ENCODE assay signal across 8 mouse cellular contexts in the genomic region with DNA sequence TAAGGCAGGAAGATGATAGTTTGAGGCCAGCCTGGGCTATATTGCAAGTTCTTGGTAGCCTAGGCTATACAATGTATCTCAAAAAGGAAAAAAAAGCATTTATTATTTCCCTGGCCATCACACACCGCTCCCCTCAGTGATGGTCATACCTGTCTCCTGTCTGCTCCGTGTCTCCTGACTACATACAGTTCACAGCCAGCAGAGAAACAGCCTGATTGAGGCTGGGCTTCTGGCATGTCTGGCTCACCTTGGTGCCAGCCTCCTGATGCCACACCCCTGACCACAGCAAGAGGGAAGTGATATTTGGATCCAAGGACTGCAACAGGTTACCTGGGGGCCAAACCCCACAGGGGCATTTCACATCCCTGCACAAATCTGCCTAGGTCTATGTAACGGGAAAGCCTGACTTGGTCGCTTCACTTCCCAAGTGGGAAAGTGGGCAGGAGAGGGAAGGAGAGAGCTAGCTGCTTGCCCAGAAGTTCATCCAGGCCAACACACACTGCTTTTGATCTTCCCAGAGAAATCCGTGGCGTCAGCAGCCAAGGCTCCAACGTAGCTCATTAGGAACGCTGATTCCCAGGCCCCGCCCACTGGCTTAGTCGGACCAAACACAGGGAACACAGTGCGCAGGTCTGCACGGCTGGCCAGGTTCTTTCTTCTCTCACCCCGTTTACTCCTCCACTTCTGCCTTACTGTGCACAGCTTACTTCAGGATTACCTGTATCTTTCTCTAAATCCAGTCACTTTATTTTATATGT. TPM values are rescaled to one million over a fixed set of nuclear protein-coding genes. Genes with fewer than 3 reads are reported as not detected.
DNase-seq lines count a peak whose midpoint lies in the region; ATAC-seq and TF ChIP-seq lines count a peak whose summit lies in the region.

No protein-coding gene starts in this region.

- intact Hi-C loops in gastrocnemius, adult 2 months (cut with DNase I) = no loop called here
- intact Hi-C loops in gastrocnemius, postnatal 36 days (cut with DNase I) = no loop called here

- no peaks in the 10 kb centered on the region for H3K27me3 ChIP-seq in kidney, embryonic 16.5 days (ENCODE audit: insufficient read depth, low read length)
- H3K27me3 ChIP-seq in stomach, embryonic 14.5 days (ENCODE audit: control insufficient read depth, insufficient read depth, low read length) = no peaks in the 10 kb centered on the region

- ATAC-seq in kidney, embryonic 16.5 days (ENCODE audit: low FRiP score, low TSS enrichment) = peak; percentile 67; the same call in 1 of the 2 replicates
- ATAC-seq in stomach, embryonic 14.5 days (ENCODE audit: insufficient number of reproducible peaks, insufficient read depth, low FRiP score, low read depth) = peak; percentile 80

- H3K4me1 ChIP-seq in kidney, embryonic 16.5 days (ENCODE audit: insufficient read depth, low read length) = peaks cover 20% of the 10 kb centered on the region
- peaks cover 24% of the 10 kb centered on the region; the same call in 1 of the 2 replicates for H3K4me1 ChIP-seq in stomach, embryonic 14.5 days (ENCODE audit: control insufficient read depth, insufficient read depth, low read length)

- TF ChIP-seq CTCF in gastrocnemius, adult 2 months (IDR thresholded peaks at IDR 0.05) = no peak

- H3K36me3 ChIP-seq in kidney, embryonic 16.5 days (ENCODE audit: insufficient read depth, low read length) = no peaks in the 10 kb centered on the region
- no peaks in the 10 kb centered on the region for H3K36me3 ChIP-seq in stomach, embryonic 14.5 days (ENCODE audit: control insufficient read depth, insufficient read depth, low read length)

- H3K9ac ChIP-seq in kidney, embryonic 16.5 days (replicated peaks; ENCODE audit: low read length) = peak overlapping the region; percentile 46; the same call in 1 of the 2 replicates
- H3K9ac ChIP-seq in stomach, embryonic 14.5 days (replicated peaks; ENCODE audit: low read depth, low read length) = no peak overlapping the region

- no peak overlapping the region for H3K27ac ChIP-seq in gastrocnemius, adult 2 months
- H3K27ac ChIP-seq in kidney, embryonic 16.5 days (ENCODE audit: low read length) = no peak overlapping the region
- peak overlapping the region; percentile 39; the same call in 1 of the 2 replicates for H3K27ac ChIP-seq in stomach, embryonic 14.5 days (ENCODE audit: low read length)

- peak; percentile 59 for DNase-seq in gastrocnemius, adult 2 months
- DNase-seq in gastrocnemius, postnatal 36 days = no peak
- peak; percentile 38 to 41 for DNase-seq in adrenal gland, adult 18-20 months (ENCODE audit: low spot score in 2 of 2)
- peak; percentile 63 for DNase-seq in forelimb bud, embryonic 11.5 days (ENCODE audit: low read depth, low spot score)
- peak; percentile 76 for DNase-seq in lung, postnatal 10 days
- no peak for DNase-seq in thymus, postnatal 4 days

- H3K9me3 ChIP-seq in kidney, embryonic 16.5 days (ENCODE audit: low read length) = no peaks in the 10 kb centered on the region
- H3K9me3 ChIP-seq in stomach, embryonic 14.5 days (ENCODE audit: control insufficient read depth, low read depth, low read length) = no peaks in the 10 kb centered on the region

- peak overlapping the region; percentile 47 for H3K4me2 ChIP-seq in kidney, embryonic 16.5 days (replicated peaks; ENCODE audit: low read depth, low read length)
- peak overlapping the region; percentile 27 for H3K4me2 ChIP-seq in stomach, embryonic 14.5 days (replicated peaks; ENCODE audit: low read depth, low read length)

- WGBS in kidney, embryonic 16.5 days = 25% methylated on average over 13 of the region's 13 CpGs
- WGBS in stomach, embryonic 14.5 days = 20% methylated on average over 13 of the region's 13 CpGs

- peak overlapping the region; percentile 50 for H3K4me3 ChIP-seq in gastrocnemius, adult 2 months
- H3K4me3 ChIP-seq in kidney, embryonic 16.5 days (ENCODE audit: low read length) = no peak overlapping the region
- H3K4me3 ChIP-seq in stomach, embryonic 14.5 days (ENCODE audit: low read depth, low read length) = no peak overlapping the region

RNA-seq across cellular contexts. Expression of a gene that starts 20.9 kb away (rescaled TPM):
- not detected for total RNA-seq in gastrocnemius, adult 2 months (2021)
- total RNA-seq in gastrocnemius, postnatal 36 days (2021) = not detected
- not detected for total RNA-seq in adrenal gland, adult 18-20 months (2021)
- polyA plus RNA-seq in kidney, embryonic 16.5 days (2015; fragmentation: Nextera tagmentation; extraction: Ambion mirVana) = 0.70 and 0.87 TPM in 2 replicates
- 0.70 and 1.0 TPM in 2 replicates for polyA plus RNA-seq in stomach, embryonic 14.5 days (2014; fragmentation: Nextera tagmentation; extraction: Ambion mirVana)

RNA-seq across cellular contexts. Expression of a gene that starts 37.3 kb away (rescaled TPM):
- total RNA-seq in gastrocnemius, adult 2 months (2021) = 1 to 10 TPM; 6.2 to 6.3 TPM
- total RNA-seq in gastrocnemius, postnatal 36 days (2021) = 1 to 10 TPM; 5.8 to 6.0 TPM
- total RNA-seq in adrenal gland, adult 18-20 months (2021) = 10 to 100 TPM; 22.3 to 26.0 TPM
- 69.9 and 71.8 TPM in 2 replicates for polyA plus RNA-seq in kidney, embryonic 16.5 days (2015; fragmentation: Nextera tagmentation; extraction: Ambion mirVana)
- 56.1 and 59.1 TPM in 2 replicates for polyA plus RNA-seq in stomach, embryonic 14.5 days (2014; fragmentation: Nextera tagmentation; extraction: Ambion mirVana)

Comparison
In these comparisons a context has a peak if more than half of its experiments do, and no peak if none do; other contexts are left out.
1. DNase-seq: peak in gastrocnemius, adult 2 months (single experiment), adrenal gland, adult 18-20 months (2 of 2), forelimb bud, embryonic 11.5 days (single experiment) and lung, postnatal 10 days (single experiment); none in gastrocnemius, postnatal 36 days (0 of 2) and thymus, postnatal 4 days (single experiment).